Mouse (Mus musculus): ENCODE measurements around the gene Ndnf.

Ndnf gene

GRCm38 (mm10) chr6:65671451-65671850 lies at the start of gene Ndnf:
Gene Ndnf, plus strand, starts transcription at chr6:65671590.
- peak; percentile 70 for DNase-seq (ENCODE audit: low spot score)

DNA sequence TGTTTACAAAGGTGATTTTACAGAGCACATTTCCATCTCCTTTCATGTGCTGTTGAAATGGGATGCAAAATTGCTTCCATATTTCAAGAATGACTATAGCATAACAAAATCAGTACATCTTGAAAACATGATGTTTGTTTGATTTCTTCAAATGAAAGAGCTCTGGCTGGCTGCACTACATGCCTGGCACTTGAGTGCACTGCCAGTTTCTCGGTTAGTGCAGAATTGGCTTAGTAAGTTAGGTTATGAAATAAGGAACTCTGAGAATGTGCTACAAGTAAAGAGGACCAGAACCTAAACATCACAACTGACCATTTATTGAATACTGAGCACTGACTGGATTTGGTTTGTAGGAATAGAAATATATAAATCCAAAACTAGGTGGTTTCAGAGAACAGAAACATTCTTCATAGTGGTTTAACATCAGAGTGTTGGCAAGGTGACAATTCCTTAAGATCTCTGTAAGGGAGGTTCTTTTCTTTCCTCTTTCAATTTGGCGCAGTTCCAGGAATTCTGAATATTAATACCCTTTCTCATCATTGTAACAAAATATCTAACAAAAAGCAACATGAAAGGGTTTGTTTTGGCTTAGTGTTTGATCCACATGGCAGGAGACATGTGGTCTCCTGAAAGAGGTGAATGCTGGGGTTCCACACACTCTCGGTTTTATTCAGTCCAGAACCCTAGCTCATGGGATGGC lies 48.2 kb upstream of the Ndnf start:
- DNase-seq (ENCODE audit: low spot score), result no peak

DNA sequence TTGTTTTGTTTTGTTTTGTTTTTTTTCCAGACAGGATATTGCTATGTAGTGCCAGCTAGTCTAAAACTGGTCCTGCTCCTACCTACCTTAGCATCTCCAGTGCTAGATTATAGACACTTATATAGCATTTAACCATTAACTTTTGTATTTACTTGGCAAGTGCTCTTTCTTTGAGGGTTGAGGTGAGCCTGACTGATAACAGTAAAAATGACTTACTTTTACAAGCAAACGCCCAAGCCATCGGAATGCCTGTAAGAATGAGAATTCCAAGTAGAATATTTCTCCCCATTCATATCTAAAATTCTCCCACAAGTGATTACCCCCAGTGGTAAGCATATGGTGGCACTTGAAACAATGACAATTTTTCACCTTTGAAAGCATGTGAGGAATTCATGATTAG lies 40.8 kb upstream of the Ndnf start:
- no peak for DNase-seq (ENCODE audit: low spot score)

GRCm38 (mm10) chr6:65632184-65632583 lies 39.2 kb upstream of the Ndnf start:
- DNase-seq (ENCODE audit: low spot score), result no peak

DNA sequence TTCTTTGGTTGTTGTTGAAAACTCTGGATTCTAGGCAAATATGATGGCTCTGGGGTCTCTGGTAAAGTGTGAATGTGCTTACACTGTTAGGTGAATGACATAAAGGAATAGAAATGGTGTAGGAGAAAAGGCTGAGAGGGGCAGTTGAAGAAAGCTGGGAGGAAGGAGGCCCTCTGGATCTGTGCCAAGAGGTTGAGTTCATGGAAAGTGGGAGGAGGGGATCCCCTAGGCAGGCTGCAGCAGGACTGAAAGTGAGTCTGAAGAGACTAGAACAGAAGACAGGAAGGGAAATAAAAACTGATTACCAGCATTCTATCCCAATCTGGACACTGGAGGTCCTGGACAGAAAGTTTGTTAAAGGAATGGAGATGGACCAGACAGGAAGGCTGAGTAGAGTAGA lies 29.0 kb upstream of the Ndnf start:
- no peak for DNase-seq (ENCODE audit: low spot score)

GRCm38 (mm10) chr6:65644110-65644509 lies 27.3 kb upstream of the Ndnf start:
- no peak for DNase-seq (ENCODE audit: low spot score)

DNA sequence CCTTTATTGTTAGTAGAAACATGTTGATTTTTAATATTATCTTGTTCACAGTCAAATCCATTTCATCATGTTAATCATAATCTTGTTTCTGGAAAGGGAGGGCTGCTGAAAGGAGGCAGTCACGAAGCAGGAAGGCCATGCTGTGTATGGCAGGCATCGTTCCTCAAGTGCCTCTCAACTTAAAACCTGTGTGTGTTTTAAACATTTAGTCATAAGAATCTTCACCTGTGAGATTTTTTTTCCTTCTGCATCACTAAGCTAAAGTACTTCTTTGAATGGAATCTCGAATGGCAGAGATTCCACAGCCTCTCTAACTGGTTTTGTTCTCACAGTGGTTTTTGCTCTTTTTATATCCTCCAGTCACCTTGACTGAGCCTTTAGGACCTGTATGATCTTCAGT lies 25.0 kb upstream of the Ndnf start:
- DNase-seq (ENCODE audit: low spot score), result no peak

- DNase-seq (ENCODE audit: low spot score), result no peak
These were observed 23.7 kb upstream of the Ndnf start for GRCm38 (mm10) chr6:65647731-65648130.

DNA sequence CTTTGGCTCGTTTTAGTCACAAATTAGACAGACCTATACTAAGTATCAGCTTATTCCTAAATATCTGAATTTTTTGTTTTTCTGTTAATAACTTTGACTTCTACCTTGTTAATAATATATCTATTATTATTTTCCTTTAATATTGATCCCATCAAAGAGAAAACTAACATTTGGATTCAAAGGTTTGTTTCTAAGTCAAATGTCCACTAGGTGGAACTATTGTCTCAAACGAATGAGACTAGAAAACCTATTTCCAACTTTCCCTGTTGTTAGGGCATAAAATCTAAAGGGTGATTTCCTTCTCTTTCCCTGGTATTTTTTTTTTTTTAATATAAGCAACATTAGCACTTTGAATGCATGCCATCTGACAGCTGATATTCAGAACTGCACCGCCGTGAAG lies 20.0 kb upstream of the Ndnf start:
- no peak for DNase-seq (ENCODE audit: low spot score)

GRCm38 (mm10) chr6:65661272-65661671 lies 10.1 kb upstream of the Ndnf start:
- DNase-seq (ENCODE audit: low spot score), result no peak

GRCm38 (mm10) chr6:65662050-65662449 lies 9.3 kb upstream of the Ndnf start:
- DNase-seq (ENCODE audit: low spot score), result no peak

GRCm38 (mm10) chr6:65663990-65664389 lies 7.4 kb upstream of the Ndnf start:
- no peak for DNase-seq (ENCODE audit: low spot score)

GRCm38 (mm10) chr6:65666295-65666694 lies 5.1 kb upstream of the Ndnf start:
- DNase-seq (ENCODE audit: low spot score), result no peak

DNA sequence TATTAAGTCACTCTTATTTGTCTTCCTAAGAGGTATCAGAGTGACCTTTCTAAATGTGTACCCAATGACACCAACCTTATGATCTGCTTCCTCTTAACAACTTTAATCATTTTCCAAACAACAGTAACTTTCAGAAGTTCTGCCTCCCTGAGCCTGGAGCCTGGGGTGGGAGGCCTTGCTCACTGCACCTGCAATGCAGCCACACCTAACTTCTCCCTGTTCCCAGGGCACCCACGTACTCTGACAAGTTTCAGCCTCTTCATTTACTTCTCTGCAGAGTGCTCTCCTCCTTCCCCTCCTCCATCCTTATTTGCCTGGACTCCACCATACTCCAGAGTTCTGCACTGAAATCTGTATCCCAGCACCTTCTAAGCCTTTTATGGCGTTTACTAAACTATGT lies 1.4 kb upstream of the Ndnf start:
- DNase-seq (ENCODE audit: low spot score), result no peak

DNA sequence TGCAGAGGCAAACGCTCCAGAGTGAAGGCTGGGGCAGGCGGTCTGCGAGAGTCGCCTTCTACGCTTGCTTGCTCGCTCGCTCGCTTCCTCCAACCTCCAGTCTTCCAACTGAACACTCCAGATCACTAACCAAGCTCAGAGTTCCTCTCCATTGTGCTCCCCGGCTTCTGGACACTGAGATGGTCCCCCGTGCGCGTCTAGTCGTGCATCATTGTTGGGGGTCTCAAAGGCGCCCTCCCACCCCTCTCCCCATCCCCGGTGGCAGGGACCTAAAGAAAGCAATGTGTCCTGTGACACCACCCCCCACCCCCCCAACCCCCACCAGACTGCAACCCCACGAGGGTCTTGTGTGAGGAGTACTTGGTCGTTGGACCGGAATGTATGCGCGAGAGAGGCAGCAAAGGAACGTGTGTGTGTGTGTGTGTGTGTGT lies 394 bp upstream of the Ndnf start:
- DNase-seq (ENCODE audit: low spot score), result no peak

GRCm38 (mm10) chr6:65672131-65673031 lies 991 bp downstream of the Ndnf start:
- no peak for DNase-seq (ENCODE audit: low spot score)

DNA sequence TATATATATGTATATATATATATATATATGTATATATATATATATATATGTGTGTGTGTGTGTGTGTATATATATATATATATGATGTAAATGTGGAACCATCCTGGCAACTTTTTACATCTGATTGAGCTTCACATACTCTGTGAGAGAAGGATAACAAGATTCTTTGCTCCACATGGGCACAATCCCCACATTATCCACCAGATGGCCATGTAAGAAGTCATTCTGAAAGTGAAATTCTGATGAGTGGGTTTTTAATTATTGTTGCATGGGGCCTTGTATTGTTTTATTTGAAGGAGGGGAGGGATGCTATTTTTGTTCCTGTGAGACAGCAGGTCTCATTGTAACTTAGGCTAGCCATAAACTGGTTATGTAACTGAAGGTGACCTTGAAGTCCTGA lies 22.5 kb downstream of the Ndnf start:
- DNase-seq (ENCODE audit: low spot score), result no peak

GRCm38 (mm10) chr6:65720676-65721075 lies 49.3 kb downstream of the Ndnf start:
- no peak for DNase-seq (ENCODE audit: low spot score)

GRCm38 (mm10) chr6:65725677-65726076 lies 54.3 kb downstream of the Ndnf start:
- no peak for DNase-seq (ENCODE audit: low spot score)

GRCm38 (mm10) chr6:65728261-65728660 lies 56.9 kb downstream of the Ndnf start:
- no peak for DNase-seq (ENCODE audit: low spot score)

DNA sequence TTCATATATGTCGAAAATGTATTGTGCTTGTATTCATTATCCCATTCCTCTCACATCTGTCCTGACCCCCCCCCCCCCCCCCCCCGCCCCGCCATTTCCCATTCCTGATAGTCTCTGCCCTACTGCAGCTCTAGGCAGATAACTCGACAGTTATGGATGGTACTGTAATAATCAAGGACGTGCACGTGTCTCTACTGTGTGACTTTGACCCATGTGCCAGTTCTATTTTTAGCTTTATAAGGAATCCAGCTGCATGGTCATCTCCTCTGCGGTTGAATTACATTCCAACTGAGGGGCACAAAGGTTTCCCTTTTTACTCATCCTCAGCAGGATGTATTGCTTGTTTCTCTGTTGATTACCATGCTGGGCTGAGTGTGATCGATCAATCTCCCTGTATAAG lies 68.1 kb downstream of the Ndnf start:
- no peak for DNase-seq (ENCODE audit: low spot score)

GRCm38 (mm10) chr6:65743144-65743870 lies 71.9 kb downstream of the Ndnf start:
- DNase-seq (ENCODE audit: low spot score), result no peak

DNA sequence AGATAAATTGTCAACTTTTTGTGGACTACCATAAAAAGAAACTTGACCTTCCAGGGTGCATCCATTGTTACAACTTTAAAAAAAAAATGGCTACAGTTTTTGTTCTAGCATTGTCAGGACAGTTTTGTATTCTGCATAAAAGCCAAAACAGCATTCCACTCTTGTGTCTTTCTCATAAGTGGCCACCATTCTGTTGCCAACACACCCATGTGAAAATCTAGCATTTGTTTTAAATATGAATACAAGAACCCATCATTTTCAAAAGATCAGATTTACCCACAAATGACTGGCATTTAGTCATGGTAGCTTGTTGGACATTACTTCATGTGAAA lies 72.4 kb downstream of the Ndnf start:
- no peak for DNase-seq (ENCODE audit: low spot score)
